Mouse (Mus musculus) gastrocnemius, postnatal 4 days (tissue): ENCODE measurements at regions not wholly inside any gene's neighbourhood (a gene's known extent, or its start where the extent isn't known, plus 50 kb on each side); places are given as distances from the start of the nearest gene placed in this dataset.
A peak's percentile ranks its signal among the peaks of the same experiment; 100 is the strongest.

Experiments used
- DNase-seq, 2 experiments: peaks; one replicate each; pipeline ENCODE4 v3.0.0; 2021 to 2022; ENCODE audit warnings: low spot score in 2 of 2, mixed read lengths in 2 of 2

DNA sequence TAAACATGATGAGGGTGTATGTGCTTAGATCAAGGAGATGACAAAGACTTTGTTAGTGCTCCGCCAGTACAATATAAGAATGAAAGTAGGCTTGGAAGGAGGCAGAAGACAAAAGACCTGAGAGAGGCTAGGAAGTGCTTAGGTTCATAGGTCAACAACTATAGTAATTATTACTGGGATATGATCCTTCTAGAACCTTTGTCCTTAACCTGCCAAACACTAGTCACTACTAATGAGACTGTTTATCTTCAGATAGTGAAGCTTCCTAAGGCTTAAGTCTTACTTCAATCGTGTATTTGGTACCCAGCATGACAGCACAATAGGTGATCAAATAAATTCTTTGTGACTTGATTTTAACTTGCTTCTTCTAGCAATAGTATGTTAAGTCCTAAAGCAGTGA is 1344.5 kb downstream of the Gsdmc2 start:
- DNase-seq, result no peak

DNA sequence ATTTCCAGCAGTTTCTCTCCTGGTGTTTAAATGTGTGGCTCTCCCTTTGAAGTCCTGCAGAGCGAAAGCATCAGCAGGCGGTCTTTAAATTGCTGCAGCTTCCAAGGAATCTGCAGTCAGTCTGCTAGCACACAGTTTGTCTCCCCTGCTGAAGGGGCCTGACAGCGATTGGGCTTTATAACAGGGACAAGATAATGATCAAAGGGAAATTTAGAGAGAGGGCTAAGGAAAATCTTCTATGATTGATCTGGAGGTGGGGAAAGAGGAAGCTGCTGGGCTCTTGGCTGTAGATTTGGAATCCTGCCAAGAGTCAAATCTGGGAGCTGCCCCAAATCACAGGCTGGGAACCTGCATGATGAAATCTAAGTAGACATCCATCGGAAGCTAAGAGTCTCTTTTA is 1348.8 kb downstream of the Gsdmc2 start:
- no peak for DNase-seq

DNA sequence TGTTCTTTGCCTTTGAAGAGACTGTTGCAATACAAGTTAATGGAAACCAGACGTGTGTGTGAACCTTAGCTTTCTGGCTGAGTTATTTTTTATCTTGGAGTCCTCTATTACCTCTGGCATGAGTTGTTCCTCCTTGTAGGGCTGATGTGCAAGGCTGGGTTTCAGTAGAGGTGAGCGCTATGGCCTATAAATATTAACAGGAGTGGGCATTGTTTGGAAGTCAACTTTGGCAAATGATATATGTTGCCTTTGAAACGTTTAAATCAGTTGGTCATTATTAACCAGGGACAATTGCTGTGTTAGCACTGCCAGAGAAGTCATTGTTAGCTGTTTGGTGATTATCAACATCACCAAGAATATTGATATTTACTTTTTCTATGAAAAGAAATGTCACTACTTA is 1352.6 kb downstream of the Gsdmc2 start:
- DNase-seq, result no peak

DNA sequence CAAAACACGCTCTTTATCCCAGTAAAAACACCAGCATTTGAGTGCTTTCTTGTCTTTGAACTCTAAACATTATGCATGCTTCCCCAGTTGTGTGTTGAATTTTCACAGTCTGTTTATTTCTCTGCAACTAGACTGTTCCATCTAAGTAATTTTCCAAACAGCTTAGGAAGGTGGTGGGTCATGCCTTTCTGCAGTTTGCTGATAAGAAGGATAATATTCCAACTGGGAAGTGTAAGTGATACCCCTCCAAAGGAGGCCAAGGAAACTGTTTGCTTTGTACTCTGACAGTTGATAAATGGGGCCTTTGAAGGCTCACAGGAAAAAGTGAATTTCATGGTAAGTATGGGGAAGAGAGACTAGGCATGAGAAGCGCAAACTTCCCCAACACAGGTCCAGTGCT is 1354.4 kb downstream of the Gsdmc2 start:
- DNase-seq, result no peak

DNA sequence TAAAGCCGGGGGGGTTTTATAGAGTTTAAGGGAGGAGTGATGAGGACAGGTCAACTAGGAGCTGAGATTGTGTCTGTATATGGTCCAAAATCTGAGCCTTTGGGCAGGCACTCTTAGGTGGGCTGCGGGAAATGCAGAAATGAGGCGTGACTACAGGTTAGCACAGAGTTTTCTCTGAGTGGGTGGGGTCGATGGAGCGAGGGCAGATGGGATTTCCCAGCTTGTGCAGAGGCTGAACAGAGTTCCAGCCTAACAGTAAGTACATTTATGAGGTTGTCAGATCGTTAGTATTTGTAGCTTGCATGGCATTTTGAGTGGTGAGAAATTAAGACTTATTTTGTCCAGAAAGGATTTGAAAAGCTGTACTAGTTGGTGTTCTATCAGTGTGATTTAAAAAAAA is 1358.4 kb downstream of the Gsdmc2 start:
- no peak for DNase-seq

DNA sequence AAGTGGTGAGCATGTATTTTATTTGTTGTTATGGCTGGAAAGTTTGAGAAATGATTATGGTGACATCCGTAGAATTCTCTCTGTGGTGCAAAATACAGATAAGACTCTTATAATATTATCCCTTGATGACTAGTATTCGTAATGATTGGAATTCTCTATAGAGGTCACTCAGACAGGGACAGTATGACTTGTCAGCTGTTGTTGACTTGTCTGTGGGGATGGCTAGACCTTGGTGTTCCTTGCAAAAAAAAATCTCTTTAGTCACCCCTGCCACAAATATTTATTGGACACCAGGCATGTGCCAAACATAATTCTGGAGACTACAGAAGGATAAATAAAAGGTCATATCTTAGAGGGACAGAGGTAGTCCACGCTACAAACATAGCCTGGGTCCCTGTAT is 1360.6 kb downstream of the Gsdmc2 start:
- no peak for DNase-seq

DNA sequence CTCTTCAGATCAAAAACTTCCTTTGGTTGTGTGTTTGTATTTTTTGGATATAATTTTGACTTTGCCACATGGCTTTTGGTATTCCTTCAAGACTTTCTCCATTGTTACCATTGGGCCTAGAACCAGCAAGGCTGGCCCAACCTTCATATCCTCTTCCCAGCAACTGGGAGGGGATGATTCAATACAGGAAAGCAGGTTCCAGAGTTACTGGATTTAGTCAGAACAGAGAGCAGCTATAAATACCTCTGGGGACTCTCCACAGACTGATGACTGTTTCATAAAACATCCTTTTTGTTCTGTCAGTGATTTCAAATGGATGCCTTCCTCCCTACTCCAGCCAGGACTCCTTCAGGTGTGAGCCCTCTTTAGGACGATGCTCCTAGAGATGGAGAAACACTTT is 1361.4 kb downstream of the Gsdmc2 start:
- DNase-seq, result no peak

DNA sequence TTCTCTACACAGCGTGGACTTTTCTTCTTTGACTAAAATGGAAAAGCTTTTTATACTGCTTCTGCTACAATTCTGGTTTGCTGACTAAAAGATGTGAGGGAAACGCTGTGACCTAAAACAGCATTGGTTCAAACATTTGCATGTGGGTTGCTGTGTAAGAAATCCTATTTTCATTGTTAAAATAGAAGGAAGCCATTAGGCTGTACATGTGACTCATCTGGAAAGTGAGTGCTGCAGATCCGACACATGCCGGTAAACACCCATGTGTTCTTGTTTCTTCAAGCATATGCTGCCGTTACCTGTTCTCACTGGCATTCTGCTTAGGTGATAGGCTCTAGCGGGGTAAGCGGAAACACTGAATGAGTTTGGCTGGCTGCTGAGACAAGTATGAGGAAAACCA is 1362.6 kb downstream of the Gsdmc2 start:
- no peak for DNase-seq

DNA sequence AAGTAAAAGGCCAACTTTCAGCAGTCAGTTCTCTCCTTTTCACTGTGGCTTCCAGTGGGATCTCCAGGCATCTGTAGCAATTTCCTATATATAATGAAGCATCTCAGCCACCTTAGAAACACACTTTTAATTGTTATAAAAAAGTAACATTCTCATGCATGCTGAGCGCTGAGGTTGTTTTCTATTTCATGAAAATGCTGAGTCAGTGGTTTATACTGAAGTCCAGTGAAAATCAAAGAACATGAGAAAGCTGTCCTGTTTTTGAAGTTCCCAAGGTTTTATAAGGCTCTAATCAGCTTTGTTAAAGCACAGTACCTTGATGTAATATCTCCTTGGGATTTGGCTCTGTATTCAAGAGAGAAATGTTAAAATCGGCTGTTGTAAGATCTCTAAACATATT is 1367.2 kb downstream of the Gsdmc2 start:
- DNase-seq, result no peak

DNA sequence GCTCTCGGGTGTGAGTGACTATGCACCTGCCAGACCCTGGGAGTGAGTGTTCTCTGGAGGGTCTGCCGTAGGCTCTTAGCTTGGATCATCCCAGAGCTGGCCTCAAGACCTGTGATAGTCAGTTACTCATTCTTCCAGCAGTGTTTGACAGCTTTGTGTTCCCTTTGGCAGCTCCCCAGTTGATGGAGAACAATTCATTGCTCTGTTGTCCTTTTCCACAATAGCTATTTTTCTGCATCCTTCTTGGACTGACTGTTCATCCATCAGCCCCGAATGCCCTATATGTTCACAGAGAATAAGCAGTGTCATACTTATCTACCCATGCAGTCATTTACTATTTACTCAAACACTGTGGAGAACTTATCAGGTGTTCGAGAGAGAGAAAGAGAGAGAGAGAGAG is 1368.5 kb downstream of the Gsdmc2 start:
- DNase-seq, result no peak

DNA sequence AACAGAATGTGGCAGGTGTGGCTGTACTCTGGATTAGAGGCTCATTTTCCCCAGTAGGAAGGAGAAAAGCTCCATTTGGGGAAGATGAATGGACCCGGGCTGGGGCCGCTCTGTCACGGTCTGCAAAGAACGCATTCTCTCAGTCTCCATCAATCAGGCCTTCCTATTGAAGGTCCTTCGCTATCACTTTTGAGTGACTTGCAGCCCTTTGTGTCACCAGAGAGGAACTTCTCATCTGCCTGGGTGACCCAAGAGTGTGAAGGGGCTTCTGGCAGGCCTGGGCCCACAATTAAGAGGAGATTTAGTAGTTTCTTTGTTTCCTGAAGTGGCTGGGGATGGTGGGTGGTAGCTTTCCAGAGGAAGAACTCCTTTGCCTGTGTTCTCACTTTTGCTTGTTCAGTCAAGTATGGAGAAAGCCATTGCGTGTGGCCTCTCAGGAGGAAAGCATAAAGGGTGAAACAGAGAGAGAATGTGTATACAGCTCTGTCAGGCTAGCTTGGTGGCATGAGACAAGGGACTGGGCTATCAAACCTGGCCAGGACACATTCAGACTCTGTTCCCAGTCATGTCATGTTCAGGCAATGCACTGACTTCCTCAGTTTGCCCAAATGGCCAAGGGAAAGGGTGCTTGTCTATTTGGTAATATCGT is 1374.2 kb downstream of the Gsdmc2 start:
- no peak for DNase-seq

DNA sequence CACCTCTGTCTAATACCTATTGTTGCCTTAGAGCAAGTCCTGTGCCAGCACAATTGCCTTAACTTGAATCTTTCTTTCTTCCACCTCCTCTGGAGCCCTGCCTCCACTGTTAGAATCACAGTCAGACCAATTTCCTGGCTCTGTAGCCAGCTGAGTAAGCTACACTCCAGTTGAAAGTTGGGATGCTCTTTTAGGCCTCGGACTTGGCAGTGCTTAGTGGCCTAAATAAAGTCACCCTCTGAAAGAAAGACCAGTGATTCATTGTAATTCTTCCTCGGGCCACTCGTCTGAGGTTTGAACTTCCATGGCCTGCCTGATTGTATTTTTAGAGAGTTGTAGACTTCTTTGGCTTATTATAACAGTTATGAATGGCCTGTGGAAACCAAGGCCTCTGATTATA is 1376.9 kb downstream of the Gsdmc2 start:
- DNase-seq, result no peak

DNA sequence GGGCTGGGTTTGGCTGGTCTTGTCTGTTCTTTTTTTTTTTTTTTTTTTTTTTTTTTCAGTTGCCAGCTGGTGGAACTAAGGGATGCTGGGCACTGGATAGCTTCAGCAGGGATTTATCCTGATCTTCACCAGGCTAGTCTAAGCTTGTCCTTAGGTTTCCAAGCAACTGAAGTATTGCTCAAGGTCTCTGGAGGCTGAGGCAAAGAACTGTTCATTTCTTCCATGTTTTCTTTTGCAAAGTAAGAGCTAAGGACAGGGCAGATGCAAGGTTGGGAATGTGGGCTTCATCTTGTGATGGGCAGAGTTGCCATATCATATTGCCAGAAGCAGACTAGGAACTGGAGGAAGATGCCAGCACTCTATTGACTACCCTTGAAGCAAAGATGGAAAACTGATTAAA is 1378.1 kb downstream of the Gsdmc2 start:
- DNase-seq, result no peak

DNA sequence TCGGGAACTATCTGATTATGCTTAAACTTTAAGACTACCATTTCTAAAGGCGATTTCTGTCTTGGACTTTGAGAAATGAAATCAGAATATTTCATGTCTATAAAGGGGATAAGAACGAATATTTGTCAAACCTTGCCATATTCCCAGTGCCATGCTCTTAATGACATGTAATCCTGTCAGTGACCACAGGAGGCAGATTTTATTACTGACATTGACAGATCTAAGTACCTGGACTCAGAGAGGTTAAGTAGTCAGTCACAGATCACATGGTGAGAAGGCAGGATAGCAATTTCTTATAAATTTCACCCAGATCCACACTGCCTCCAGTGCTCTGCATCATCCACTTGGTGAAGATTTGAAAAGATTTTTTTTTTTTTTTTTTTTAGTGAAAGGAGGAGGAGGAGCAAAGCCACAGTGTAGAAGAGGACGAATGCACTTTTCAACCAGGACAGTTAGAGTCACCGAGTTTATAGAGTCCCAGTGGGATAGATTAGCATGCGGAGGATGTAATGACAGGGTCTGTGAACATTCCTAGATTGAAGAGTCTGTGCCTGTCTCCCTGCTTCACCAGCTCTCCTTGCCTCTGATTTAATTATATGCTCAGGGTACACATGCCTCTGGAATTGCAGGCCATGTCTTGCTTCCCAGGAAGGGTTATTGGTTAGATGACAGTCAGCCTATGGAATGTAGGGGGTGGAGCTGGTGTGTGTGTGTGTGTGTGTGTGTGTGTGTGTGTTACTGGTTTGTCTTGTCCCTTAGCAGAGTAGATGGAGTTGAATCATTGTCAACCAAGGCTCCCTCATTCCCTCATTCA is 1379.7 kb downstream of the Gsdmc2 start:
- DNase-seq, result no peak

DNA sequence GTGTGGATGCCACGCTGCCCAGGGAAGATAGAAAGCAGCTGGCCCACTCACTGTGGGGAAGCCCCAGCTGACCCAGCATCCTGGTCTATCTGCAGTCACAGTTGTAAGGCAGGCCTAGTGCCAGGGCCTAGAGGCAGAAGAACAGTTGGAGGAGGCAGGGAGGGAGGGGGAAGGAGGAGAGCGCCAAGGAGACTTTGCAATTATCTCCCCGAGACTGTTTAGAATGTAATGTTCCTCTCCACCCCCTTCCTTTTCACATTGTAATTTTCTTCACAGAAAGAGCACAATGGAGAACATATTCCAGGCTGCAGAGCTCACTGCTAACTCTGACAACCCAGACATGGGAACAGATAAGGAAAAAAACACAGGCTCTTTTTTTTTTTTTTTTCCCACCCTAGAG is 1382.3 kb downstream of the Gsdmc2 start:
- peak in 1 of 2 experiments; percentile 33 for DNase-seq

DNA sequence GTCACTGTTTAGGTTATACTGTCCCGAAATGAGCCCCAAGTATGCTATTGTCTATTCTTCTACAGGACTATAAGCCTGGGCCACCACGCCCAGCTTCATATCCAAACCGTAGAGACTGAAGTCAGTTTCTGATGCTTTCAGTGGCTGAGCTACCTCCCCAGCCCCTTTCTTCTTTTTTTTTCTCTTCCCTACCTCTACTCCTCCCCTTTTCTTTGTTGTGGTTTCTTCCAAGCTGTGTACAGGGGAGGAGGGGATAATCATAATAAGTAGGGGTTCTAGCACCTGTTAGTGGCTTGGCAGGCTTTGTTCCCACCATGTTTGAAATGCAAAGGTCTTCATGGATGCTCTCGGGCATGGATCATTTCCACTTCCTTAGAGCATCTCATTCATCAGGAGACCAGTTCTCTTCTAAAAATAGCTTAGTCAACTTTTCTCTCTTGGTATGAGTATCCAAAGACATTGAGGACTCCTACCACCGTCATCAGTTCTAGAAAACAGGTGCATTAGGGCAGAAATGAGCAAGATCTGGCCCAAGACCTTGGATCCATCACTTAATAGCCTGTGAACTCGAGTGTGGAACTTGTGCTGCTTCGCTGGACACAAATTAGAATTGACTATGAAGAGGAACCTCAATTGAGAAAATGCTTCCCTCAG is 1383.5 kb downstream of the Gsdmc2 start:
- DNase-seq, result no peak

DNA sequence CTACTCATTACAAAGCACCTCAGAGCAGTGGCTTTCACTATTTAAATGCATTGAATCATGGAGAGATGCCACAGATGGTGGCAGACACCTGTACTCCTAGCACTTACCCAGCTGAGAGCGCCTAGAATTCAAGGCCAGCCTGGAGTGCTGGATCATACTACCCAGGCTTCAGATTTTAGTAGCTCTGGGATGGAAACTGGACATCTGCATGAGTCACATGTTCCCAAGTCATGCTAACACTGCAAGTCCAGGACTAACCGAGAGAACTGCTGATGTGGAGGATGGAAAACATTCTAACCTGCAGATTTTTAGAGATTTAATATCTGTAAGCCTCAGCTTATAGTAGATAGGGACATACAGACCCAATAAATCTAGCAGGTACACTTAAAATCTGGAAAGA is 1384.3 kb downstream of the Gsdmc2 start:
- DNase-seq, result no peak

DNA sequence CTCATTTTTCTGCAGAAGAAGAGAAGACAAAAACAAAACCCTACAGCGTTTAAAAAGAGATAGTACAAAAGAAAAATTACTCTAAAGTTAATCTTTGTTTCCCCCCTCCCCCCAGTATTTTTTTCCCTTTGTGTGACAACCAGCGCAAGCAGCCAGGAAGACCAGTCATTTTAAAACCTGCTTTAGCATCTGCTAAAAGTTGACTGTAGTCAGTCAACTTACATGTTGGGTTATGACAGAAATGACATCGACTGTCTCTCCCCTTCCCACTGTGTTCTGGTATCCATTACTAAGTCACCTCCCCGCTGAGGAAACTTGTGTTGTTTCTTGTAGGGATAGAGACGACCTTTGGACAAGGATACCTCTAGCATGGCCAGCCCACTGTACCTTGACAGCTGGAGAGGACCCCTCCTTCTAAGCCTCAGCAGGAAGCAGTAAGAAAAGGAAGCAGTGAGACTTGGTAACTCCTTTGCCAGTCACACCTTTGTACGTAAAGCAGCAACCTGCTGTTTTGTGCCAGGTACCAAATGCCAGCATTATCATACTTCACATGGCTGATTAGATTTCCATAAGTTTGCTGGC is 1384.9 kb downstream of the Gsdmc2 start:
- DNase-seq, result no peak

DNA sequence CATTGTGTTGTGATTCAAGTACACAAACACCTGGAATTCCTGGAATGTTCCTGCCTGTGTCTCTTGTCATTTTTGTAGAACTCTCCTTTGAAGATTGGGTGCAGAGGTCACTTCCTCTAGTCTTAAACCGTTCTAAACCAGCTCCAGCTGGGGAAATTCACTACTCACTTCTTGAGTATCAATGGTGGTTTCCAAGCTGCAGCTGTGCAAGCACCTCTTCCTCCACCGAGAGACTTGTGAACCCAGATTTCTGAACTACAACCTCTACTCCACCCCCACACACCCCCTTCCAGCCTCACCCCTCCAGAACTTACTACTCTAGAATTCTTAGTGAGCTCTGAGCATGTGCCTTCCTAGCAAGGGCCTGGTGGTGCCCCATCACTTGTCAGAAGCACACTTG is 1387.0 kb downstream of the Gsdmc2 start:
- DNase-seq, result no peak

DNA sequence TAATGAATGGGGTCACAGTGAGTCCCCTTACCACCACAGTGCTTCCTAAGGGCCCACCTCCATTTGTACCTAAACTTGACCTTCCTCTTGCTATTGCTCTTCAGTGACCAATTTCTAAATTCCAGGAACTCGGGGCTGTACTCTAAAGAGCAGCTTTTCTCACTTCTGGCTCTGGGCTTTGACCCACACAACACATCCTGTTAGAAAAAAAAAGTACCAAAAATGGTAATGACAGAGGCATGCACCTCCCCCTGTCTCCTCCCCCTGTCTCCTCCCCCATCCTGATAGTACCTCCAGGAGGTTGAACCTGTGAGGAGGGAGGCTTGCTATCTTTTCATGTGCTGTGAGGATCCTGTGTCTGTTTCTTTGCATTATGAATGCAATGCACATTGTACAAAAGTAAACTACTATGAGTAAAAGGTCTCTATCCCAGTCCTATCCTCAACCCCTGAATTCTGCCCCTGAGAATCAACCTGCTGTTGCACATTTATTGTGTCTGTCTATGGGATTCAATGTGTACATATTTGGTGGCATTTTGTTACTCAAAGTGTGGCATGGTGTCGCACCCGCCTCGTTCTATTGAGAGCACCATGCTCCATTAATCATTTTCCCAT is 1387.8 kb downstream of the Gsdmc2 start:
- no peak for DNase-seq

DNA sequence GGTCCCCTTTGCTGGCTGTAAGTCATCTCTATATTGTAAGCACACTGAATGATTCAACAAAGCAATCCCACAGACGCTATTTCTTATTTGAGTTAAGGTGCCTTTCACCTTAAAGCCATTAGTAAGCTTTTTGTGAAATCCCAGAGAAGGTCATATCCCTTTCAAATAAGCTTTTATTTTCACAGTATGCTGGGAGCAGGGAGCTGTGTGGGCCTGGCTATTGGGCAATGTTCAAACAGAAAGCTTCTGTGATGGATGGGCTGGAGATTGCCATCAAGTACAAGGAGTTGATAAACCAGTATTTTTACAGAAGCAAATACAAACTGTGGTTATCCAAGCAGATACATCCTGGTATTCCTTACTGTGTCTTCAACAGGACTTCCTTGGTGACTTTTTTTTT is 1389.0 kb downstream of the Gsdmc2 start:
- no peak for DNase-seq

DNA sequence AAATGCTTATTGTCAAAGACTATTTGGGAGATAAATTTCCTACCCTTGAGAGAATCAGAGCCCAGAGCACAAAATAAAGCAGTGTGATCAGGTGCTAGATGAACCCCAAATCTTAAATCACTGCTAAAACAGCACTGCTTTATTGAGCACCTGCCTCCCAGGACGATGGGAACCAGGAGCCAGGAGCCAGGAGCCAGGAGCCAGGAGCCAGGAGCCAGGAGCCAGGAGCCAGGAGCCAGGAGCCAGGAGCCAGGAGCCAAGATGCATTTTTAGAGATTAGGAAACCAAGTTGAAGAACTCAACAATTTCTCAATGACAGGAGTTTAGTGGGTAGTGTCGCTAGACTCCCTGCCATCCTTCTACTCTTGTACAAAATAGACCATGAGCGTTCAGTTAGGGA is 1396.9 kb downstream of the Gsdmc2 start:
- DNase-seq, result no peak
